Mouse (Mus musculus) urinary bladder, adult 18-20 months (tissue): ENCODE data around the gene Gpha2.

ENCODE experiments used
- DNase-seq, 2 experiments: peaks; one replicate each; pipeline ENCODE4 v3.0.0; 2022; ENCODE audit warnings: low spot score in 2 of 2, mixed read lengths in 2 of 2

The Gpha2 gene

DNA sequence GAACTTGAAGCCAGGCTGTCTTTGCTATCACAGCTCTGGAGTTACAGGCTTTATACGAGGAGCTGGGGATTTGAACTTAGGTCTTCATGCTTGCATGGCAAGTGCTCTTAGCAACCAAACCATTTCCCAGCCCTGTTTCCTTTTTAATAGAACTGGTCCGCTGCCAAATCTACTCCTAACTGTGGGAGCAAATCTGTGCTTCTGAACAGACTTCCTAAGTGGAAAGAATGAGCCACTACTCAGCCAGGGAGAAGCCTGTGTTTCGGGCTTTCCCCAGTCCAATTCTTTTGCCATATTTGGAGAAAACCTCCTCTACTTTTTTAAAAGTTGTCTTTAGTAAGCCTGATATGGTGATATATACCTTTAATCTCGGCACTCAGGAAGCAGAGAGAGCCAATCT is 46.6 kb downstream of the Gpha2 start:
- no peak for DNase-seq

GRCm38 (mm10) chr19:6273592-6273991 is 47.4 kb downstream of the Gpha2 start:
- DNase-seq, result no peak

DNA sequence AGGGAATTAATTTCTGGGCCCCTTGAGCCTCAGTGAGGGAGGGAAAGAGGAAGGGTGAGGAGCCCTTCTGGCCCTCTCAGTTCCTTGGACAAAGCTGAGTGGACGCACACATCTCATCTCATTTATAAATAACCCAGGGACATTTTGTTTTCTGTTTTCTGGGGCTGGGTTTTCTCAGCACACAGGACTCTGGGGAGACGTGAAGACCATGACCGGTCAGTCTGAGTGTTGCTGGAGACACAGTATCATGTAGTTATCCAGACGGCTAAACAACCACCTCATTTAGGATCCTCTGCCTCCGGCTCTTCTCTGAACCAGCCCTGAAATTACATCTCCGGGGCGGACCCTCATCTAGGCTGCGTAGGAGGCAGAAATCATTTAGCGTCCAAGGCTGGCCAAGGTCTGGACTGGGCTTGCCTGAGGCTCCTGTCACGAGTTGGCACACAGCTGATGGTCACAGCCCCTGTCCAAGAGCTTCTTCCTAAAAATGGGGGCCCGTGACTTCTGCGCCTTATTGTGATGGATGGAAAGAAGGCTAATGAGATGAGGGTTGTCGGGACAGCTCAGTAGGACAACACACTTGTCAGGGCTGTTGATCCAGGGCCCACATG is 47.9 kb downstream of the Gpha2 start:
- DNase-seq, result no peak

DNA sequence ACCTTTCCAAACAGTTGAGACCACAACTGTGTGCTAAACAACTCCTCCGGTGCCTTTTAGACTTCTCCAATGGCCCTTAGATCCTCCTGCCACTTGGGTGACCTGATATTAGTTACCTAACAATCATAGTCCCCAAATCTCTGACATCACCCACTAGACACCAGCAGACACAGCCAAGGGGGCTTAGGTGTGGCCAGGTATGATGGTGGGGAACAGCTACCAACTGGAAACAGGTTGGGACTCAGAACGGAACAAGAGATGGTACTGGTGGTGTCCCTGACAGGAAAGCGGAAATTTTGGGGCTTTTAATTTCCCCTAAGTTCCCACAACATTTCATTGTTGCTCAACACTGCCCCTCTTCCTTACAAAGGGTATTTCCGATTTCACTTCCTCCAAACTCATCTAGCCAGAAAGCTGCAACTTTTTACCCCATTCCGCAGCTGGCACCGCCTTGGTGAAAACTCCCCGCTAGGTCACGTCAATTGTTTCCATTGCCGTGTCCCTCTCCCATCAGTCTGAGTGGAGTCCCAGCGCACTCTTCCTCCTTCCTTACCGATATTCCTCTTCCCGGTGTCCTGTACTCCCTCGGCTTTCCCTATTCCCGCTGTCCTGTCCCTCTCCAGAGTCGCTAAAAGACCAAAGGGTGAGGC is 49.7 kb downstream of the Gpha2 start:
- DNase-seq, result no peak

DNA sequence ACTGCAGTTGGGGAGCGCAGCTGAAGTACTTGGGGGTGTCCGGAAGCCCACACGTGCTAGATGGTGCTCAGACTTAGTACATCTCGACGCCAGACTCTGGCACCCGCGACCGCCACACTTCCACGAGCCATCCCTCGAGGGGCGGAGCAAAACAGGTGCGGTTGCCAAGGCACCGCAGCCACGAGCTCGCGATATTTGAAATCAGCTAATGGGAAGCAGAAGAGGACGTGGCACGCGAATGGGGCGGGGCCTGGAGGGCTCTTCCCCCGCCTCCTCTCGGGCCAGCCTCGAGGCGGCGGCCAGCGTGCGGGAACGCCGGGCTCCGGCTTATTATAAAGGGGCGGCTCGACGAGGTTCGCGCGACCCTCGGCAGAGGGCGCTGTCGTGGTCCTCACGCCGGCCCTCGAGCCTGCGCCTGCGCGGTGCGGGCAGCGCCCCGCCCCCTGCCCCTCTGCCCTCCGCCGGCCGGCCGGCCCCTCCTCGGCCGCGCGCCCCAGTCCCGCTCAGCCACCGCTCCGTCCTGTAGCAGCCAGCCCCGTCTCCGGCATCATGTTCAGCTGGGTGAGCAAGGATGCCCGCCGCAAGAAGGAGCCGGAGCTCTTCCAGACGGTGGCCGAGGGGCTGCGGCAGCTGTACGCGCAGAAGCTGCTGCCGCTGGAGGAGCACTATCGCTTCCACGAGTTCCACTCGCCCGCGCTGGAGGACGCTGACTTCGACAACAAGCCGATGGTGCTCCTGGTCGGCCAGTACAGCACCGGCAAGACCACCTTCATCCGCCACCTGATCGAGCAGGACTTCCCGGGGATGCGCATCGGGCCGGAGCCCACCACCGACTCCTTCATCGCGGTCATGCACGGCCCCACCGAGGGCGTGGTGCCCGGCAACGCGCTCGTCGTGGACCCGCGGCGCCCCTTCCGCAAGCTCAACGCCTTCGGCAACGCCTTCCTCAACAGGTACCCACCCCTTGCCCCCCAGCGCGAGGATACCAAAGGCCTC is 50.5 kb downstream of the Gpha2 start, which contains the start of gene Ehd1:
Gene Ehd1, plus strand, starts transcription at position 300 of the 996 bp plus-strand sequence.
- DNase-seq, result peak; percentile 93 to 97
